Mouse (Mus musculus): Measurements from ENCODE around the gene Arsb.

GRCm38 (mm10) chr13:93840146-93840545, 68.7 kb downstream of the Arsb start:
- no peak for TF ChIP-seq CTCF (IDR thresholded peaks at IDR 0.05; ENCODE audit: borderline replicate concordance, insufficient read depth, low read length)
- TF ChIP-seq POLR2A (IDR thresholded peaks at IDR 0.05; ENCODE audit: low read depth, low read length): no peak
